20 mouse cellular contexts compared by ENCODE assay signal in genomic region chr6:51086347-51086746, GRCm38 (mm10).
DNase-seq lines count a peak whose midpoint lies in the region; ATAC-seq and TF ChIP-seq lines count a peak whose summit lies in the region.
"Had no signal": no experiment of that assay in that cellular context is flagged by ENCODE, and none has a peak within 500 bp of the region (broad histone marks: within the 10 kb centered on the region; RNA-seq: fewer than 3 reads in every experiment).

No protein-coding gene starts in this region.

- peak overlapping the region; percentile 42 for H3K27ac ChIP-seq in hindbrain, embryonic 10.5 days
- no peak overlapping the region for H3K27ac ChIP-seq in hindbrain, embryonic 11.5 days (ENCODE audit: low read depth, low read length)
- H3K27ac ChIP-seq in midbrain, embryonic 10.5 days (replicated peaks): peak overlapping the region; percentile 59; the same call in 1 of the 2 replicates
- H3K27ac ChIP-seq in midbrain, postnatal 0 days (ENCODE audit: low read depth, low read length): no peak overlapping the region
- H3K27ac ChIP-seq in embryonic facial prominence, embryonic 11.5 days (replicated peaks; ENCODE audit: low read depth, low read length): peak overlapping the region; percentile 36; the same call in 1 of the 2 replicates
- H3K27ac ChIP-seq in layer of hippocampus, adult 2 months: no peak overlapping the region
- H3K27ac ChIP-seq: forebrain, embryonic 13.5 days; forebrain, embryonic 15.5 days had no signal

- TF ChIP-seq CTCF in midbrain, postnatal 0 days (IDR thresholded peaks at IDR 0.05): no peak
- no peak for TF ChIP-seq CTCF in layer of hippocampus, adult 2 months (conservative IDR thresholded peaks at IDR 0.05)

- no peak overlapping the region for H3K9ac ChIP-seq in hindbrain, embryonic 11.5 days (ENCODE audit: low read depth, low read length)
- no peak overlapping the region for H3K9ac ChIP-seq in midbrain, postnatal 0 days (replicated peaks; ENCODE audit: low read length, poor library complexity, severe bottlenecking)
- no peak overlapping the region for H3K9ac ChIP-seq in embryonic facial prominence, embryonic 11.5 days (replicated peaks; ENCODE audit: low read length)
- H3K9ac ChIP-seq: forebrain, embryonic 13.5 days; forebrain, embryonic 15.5 days; forebrain, postnatal 0 days had no signal

- no peak for DNase-seq in hindbrain, embryonic 10.5 days (ENCODE audit: low spot score)
- no peak for DNase-seq in hindbrain, embryonic 11.5 days (ENCODE audit: low spot score)
- DNase-seq in midbrain, embryonic 10.5 days (ENCODE audit: low spot score): no peak
- no peak for DNase-seq in midbrain, postnatal 0 days (ENCODE audit: low spot score)
- no peak for DNase-seq in embryonic facial prominence, embryonic 11.5 days (ENCODE audit: low spot score)
- DNase-seq in layer of hippocampus, adult 2 months (ENCODE audit: low spot score in 2 of 2): no peak
- no peak for DNase-seq in right cerebral cortex, adult 18-20 months
- DNase-seq: adrenal gland, adult 2 months; adrenal gland, postnatal 10 days; adrenal gland, postnatal 25 days; cerebellum, adult 11 months; cerebellum, adult 18-20 months; cerebellum, adult 8-10 months; cerebellum, adult 9-11 months; cerebellum, postnatal 14 days; cerebellum, postnatal 36 days; embryo, embryonic 11 days; forebrain, postnatal 0 days had no signal

- H3K4me1 ChIP-seq in hindbrain, embryonic 10.5 days (replicated peaks): peaks cover 15% of the 10 kb centered on the region; the same call in 1 of the 2 replicates
- H3K4me1 ChIP-seq in hindbrain, embryonic 11.5 days (replicated peaks; ENCODE audit: control insufficient read depth, insufficient read depth, low read length): no peaks in the 10 kb centered on the region
- H3K4me1 ChIP-seq in midbrain, embryonic 10.5 days: peaks cover 19% of the 10 kb centered on the region
- H3K4me1 ChIP-seq in midbrain, postnatal 0 days (ENCODE audit: insufficient read depth, low read length): no peaks in the 10 kb centered on the region
- H3K4me1 ChIP-seq in embryonic facial prominence, embryonic 11.5 days (ENCODE audit: control insufficient read depth, insufficient read depth, low read length): no peaks in the 10 kb centered on the region

- H3K27me3 ChIP-seq in hindbrain, embryonic 10.5 days (ENCODE audit: insufficient read depth, poor library complexity, severe bottlenecking): peaks cover 5% of the 10 kb centered on the region
- no peaks in the 10 kb centered on the region for H3K27me3 ChIP-seq in hindbrain, embryonic 11.5 days (ENCODE audit: control insufficient read depth, insufficient read depth, low read length)
- peaks cover 11% of the 10 kb centered on the region for H3K27me3 ChIP-seq in midbrain, embryonic 10.5 days (ENCODE audit: low read depth, poor library complexity, severe bottlenecking)
- no peaks in the 10 kb centered on the region for H3K27me3 ChIP-seq in midbrain, postnatal 0 days (ENCODE audit: insufficient read depth, low read length)
- H3K27me3 ChIP-seq in embryonic facial prominence, embryonic 11.5 days (ENCODE audit: control insufficient read depth, insufficient read depth, low read length): no peaks in the 10 kb centered on the region
- H3K27me3 ChIP-seq: forebrain, embryonic 13.5 days; forebrain, embryonic 15.5 days had no signal

- H3K9me3 ChIP-seq in hindbrain, embryonic 10.5 days: no peaks in the 10 kb centered on the region
- no peaks in the 10 kb centered on the region for H3K9me3 ChIP-seq in hindbrain, embryonic 11.5 days (ENCODE audit: control insufficient read depth, low read length)
- no peaks in the 10 kb centered on the region for H3K9me3 ChIP-seq in midbrain, embryonic 10.5 days (replicated peaks)
- H3K9me3 ChIP-seq in midbrain, postnatal 0 days (ENCODE audit: low read length): no peaks in the 10 kb centered on the region
- H3K9me3 ChIP-seq in embryonic facial prominence, embryonic 11.5 days (replicated peaks; ENCODE audit: control insufficient read depth, low read length): no peaks in the 10 kb centered on the region
- H3K9me3 ChIP-seq: forebrain, embryonic 13.5 days; forebrain, embryonic 15.5 days had no signal

- 81% methylated on average over 4 of the region's 4 CpGs for WGBS in hindbrain, embryonic 10.5 days
- WGBS in hindbrain, embryonic 11.5 days: 78% methylated on average over 4 of the region's 4 CpGs
- 87% methylated on average over 4 of the region's 4 CpGs for WGBS in midbrain, embryonic 10.5 days
- WGBS in midbrain, postnatal 0 days: 84% methylated on average over 4 of the region's 4 CpGs
- whole genome bisulfite sequencing in embryonic facial prominence, embryonic 11.5 days: 74% methylated on average over 4 of the region's 4 CpGs

- H3K4me3 ChIP-seq in hindbrain, embryonic 10.5 days: no peak overlapping the region
- H3K4me3 ChIP-seq in hindbrain, embryonic 11.5 days (ENCODE audit: low read depth, low read length): no peak overlapping the region
- H3K4me3 ChIP-seq in midbrain, embryonic 10.5 days: no peak overlapping the region
- H3K4me3 ChIP-seq in midbrain, postnatal 0 days (ENCODE audit: low read depth, low read length): no peak overlapping the region
- no peak overlapping the region for H3K4me3 ChIP-seq in embryonic facial prominence, embryonic 11.5 days (ENCODE audit: low read depth, low read length)
- no peak overlapping the region for H3K4me3 ChIP-seq in layer of hippocampus, adult 2 months
- H3K4me3 ChIP-seq: forebrain, embryonic 13.5 days; forebrain, embryonic 15.5 days had no signal

- no peak for ATAC-seq in hindbrain, embryonic 11.5 days (ENCODE audit: low FRiP score)
- no peak for ATAC-seq in midbrain, postnatal 0 days (ENCODE audit: low FRiP score)
- peak; percentile 52; the same call in 1 of the 2 replicates for ATAC-seq in embryonic facial prominence, embryonic 11.5 days (replicated peaks; ENCODE audit: insufficient number of reproducible peaks, low FRiP score, low TSS enrichment, low read depth)
- ATAC-seq: forebrain, embryonic 13.5 days; forebrain, embryonic 15.5 days; forebrain, postnatal 0 days had no signal

- H3K4me2 ChIP-seq in hindbrain, embryonic 11.5 days (replicated peaks; ENCODE audit: low read depth, low read length): no peak overlapping the region
- no peak overlapping the region for H3K4me2 ChIP-seq in midbrain, postnatal 0 days (ENCODE audit: low read depth, low read length, poor library complexity, severe bottlenecking)
- no peak overlapping the region for H3K4me2 ChIP-seq in embryonic facial prominence, embryonic 11.5 days (ENCODE audit: low read depth, low read length)
- H3K4me2 ChIP-seq: forebrain, embryonic 13.5 days; forebrain, embryonic 15.5 days had no signal

- no peaks in the 10 kb centered on the region for H3K36me3 ChIP-seq in hindbrain, embryonic 10.5 days
- no peaks in the 10 kb centered on the region for H3K36me3 ChIP-seq in hindbrain, embryonic 11.5 days (ENCODE audit: control insufficient read depth, insufficient read depth, low read length)
- no peaks in the 10 kb centered on the region for H3K36me3 ChIP-seq in midbrain, embryonic 10.5 days
- H3K36me3 ChIP-seq in midbrain, postnatal 0 days (ENCODE audit: insufficient read depth, low read length): no peaks in the 10 kb centered on the region
- H3K36me3 ChIP-seq in embryonic facial prominence, embryonic 11.5 days (replicated peaks; ENCODE audit: control insufficient read depth, insufficient read depth, low read depth, low read length): no peaks in the 10 kb centered on the region
- H3K36me3 ChIP-seq: forebrain, embryonic 15.5 days had no signal

Comparison
In these comparisons a context has a peak if more than half of its experiments do, and no peak if none do; other contexts are left out.
1. H3K27ac ChIP-seq: peak in hindbrain, embryonic 10.5 days (single experiment), midbrain, embryonic 10.5 days (single experiment) and embryonic facial prominence, embryonic 11.5 days (single experiment); none in hindbrain, embryonic 11.5 days (single experiment), midbrain, postnatal 0 days (single experiment) and layer of hippocampus, adult 2 months (single experiment).